Mouse (Mus musculus) lung, embryonic 16.5 days (tissue): ENCODE results near the gene Enthd1. TPM values are rescaled to one million over a fixed set of nuclear protein-coding genes. Genes with fewer than 3 reads are reported as not detected.

Experiments
- ATAC-seq: fragments of 200-750 bp; cut with Nextera tagmentation; 2 replicates; pipeline ENCODE4 v1.8.0; 2017; ENCODE audit warnings: low read depth, mild to moderate bottlenecking, moderate library complexity
- H3K27ac ChIP-seq: fragments of 300-500 bp; sonication (generic); 2 replicates; pipeline ENCODE4 v1.5.1; 2014; ENCODE audit warnings: mild to moderate bottlenecking, control low read depth, low read length
- H3K27me3 ChIP-seq: fragments of 300-500 bp; sonication (generic); 2 replicates; pipeline ENCODE4 v1.6.1; 2014; ENCODE audit warnings: low read depth, low read length, mixed read lengths; ENCODE audit not compliant: control insufficient read depth, insufficient read depth
- H3K36me3 ChIP-seq: fragments of 300-500 bp; sonication (generic); 2 replicates; pipeline ENCODE4 v1.6.1; 2014; ENCODE audit warnings: low read length; ENCODE audit not compliant: control insufficient read depth, insufficient read depth
- H3K4me1 ChIP-seq: fragments of 300-500 bp; sonication (generic); replicated peaks from 2 replicates; pipeline ENCODE4 v1.6.1; 2014; ENCODE audit warnings: low read length, mixed read lengths; ENCODE audit not compliant: control insufficient read depth, insufficient read depth
- H3K4me2 ChIP-seq: fragments of 300-500 bp; sonication (generic); 2 replicates; pipeline ENCODE4 v1.6.1; 2014; ENCODE audit warnings: low read depth, low read length, control low read depth
- H3K4me3 ChIP-seq: fragments of 300-500 bp; sonication (generic); 2 replicates; pipeline ENCODE4 v1.5.1; 2014; ENCODE audit warnings: mild to moderate bottlenecking, low read length, control low read depth
- H3K9ac ChIP-seq: fragments of 300-500 bp; sonication (generic); 2 replicates; pipeline ENCODE4 v1.6.1; 2014; ENCODE audit warnings: low read length, control low read depth
- H3K9me3 ChIP-seq: fragments of 300-500 bp; sonication (generic); 2 replicates; pipeline ENCODE4 v1.6.1; 2016; ENCODE audit warnings: low read length; ENCODE audit not compliant: control insufficient read depth
- WGBS: fragments of 180-500 bp; shearing (Covaris S2); extraction: QIAGEN DNeasy Blood & Tissue Kit; methylation state at CpG from one replicate; pipeline ENCODE4 v1.1.7; 2014; 5-methylcytosine and 5-hydroxymethylcytosine counted together
- polyA plus RNA-seq: library from polyadenylated mRNA; unstranded; fragments of >200 nt; fragmentation: Nextera tagmentation; extraction: Ambion mirVana; gene quantifications from 2 replicates; pipeline ENCODE4 v1.2.1, GENCODE M21; 2015

Gene Enthd1
- polyA plus RNA-seq, 1 experiment from 2014 or later = not detected

- ATAC-seq = no peak
- H3K4me2 ChIP-seq = no peak overlapping the region
- no peak overlapping the region for H3K9ac ChIP-seq
- no peak overlapping the region for H3K27ac ChIP-seq
- H3K36me3 ChIP-seq = no peaks in the 10 kb centered on the region
- H3K9me3 ChIP-seq = no peaks in the 10 kb centered on the region
- H3K27me3 ChIP-seq = no peaks in the 10 kb centered on the region; the same call in 1 of the 2 replicates
- H3K4me3 ChIP-seq = no peak overlapping the region
- H3K4me1 ChIP-seq = no peaks in the 10 kb centered on the region
- WGBS = 66% methylated on average over 4 of the region's 4 CpGs
Observed at GRCm38 (mm10) chr15:80557745-80558144, 7.2 kb downstream of the Enthd1 start.

GRCm38 (mm10) chr15:80556021-80556420, 8.9 kb downstream of the Enthd1 start:
- ATAC-seq = no peak
- Histone ChIP-seq H3K27me3 (no peaks in the 10 kb centered on the region; the same call in 1 of the 2 replicates), H3K36me3 (no peaks in the 10 kb centered on the region), H3K9ac (no peak overlapping the region), H3K4me3 (no peak overlapping the region), H3K4me2 (no peak overlapping the region), H3K4me1 (no peaks in the 10 kb centered on the region), H3K27ac (no peak overlapping the region), H3K9me3 (no peaks in the 10 kb centered on the region)
- WGBS = 51% methylated on average over 2 of the region's 2 CpGs

DNA sequence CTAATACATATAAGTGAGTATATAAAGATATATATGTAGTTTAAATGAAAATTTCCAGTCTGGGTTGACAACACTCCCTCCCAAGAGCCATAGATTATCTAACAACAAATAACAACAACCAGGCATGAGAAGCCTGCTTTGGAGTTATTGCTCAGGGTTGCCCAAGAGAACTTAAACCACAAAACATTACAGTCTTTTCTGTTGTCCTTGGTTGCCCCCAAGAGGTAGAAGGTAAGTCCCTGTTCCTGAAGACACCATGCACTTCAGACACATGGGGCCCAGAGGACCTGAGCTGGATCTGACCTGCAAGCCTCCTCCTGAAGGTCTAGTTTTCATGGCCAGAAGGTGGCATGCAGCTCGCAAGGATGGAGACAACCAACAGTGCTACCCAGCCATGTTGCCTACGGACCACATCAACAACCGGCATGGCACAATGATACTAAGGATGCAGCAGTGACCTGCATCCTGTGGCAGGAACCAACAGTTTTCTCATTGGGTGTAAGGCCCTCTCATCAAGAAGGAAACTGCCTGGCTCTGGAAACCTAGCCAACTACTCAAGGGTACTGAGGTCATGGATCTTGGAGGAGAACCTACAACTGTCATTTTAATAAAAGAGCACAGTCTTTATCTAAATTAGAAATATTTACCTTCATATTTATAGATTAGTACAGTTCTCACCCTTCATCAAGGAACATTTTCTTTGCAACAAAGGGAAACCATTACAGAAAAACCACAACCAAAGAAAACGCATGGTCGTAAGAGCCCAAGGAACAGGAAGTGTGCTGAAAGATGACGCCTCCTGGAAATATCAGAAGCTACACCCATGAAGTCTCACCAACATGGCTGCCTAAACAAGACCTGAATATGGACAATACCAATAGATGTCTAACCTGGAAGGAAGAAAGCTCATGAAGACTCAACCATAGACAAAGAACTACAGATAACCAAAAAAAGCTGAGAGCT, 9.8 kb downstream of the Enthd1 start:
- Histone ChIP-seq H3K9me3 (no peaks in the 10 kb centered on the region), H3K36me3 (no peaks in the 10 kb centered on the region), H3K9ac (no peak overlapping the region), H3K27me3 (no peaks in the 10 kb centered on the region; the same call in 1 of the 2 replicates), H3K4me3 (no peak overlapping the region), H3K4me1 (no peaks in the 10 kb centered on the region), H3K27ac (no peak overlapping the region), H3K4me2 (no peak overlapping the region)
- ATAC-seq = no peak
- 90% methylated on average over 6 of the region's 6 CpGs for WGBS

DNA sequence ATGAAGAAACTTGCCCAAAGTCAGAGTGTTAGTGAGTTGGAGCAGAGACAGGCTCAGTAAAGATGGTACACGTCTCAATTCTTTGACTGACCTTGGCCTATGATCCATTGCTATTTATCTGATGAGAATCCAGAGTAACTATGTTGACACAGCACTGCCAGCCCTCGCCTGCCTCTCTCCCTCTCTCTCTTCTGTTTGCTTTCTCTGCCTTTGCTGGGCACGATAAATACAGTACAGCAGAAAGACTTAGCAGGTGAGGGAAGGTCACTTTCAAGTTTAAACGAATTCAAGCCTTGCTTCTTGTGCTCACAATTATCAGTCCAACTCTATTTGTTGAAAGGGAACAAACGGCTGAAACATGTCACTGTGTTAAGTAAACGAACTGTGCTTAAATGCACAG, 19.5 kb downstream of the Enthd1 start:
- Histone ChIP-seq H3K9me3 (no peaks in the 10 kb centered on the region), H3K36me3 (no peaks in the 10 kb centered on the region), H3K27me3 (no peaks in the 10 kb centered on the region), H3K9ac (no peak overlapping the region), H3K4me1 (no peaks in the 10 kb centered on the region), H3K4me2 (no peak overlapping the region), H3K27ac (no peak overlapping the region), H3K4me3 (no peak overlapping the region)
- no peak for ATAC-seq
- WGBS = 29% methylated on average over 6 of the region's 6 CpGs

- no peak for ATAC-seq
- H3K4me3 ChIP-seq = no peak overlapping the region
- no peaks in the 10 kb centered on the region for H3K36me3 ChIP-seq
- H3K27ac ChIP-seq = no peak overlapping the region
- H3K4me2 ChIP-seq = no peak overlapping the region
- H3K9ac ChIP-seq = no peak overlapping the region
- no peaks in the 10 kb centered on the region for H3K9me3 ChIP-seq
- 45% methylated on average over 3 of the region's 3 CpGs for WGBS
- no peaks in the 10 kb centered on the region for H3K4me1 ChIP-seq
- no peaks in the 10 kb centered on the region for H3K27me3 ChIP-seq
Observed at GRCm38 (mm10) chr15:80544115-80544514, 20.8 kb downstream of the Enthd1 start.

- H3K27ac ChIP-seq = no peak overlapping the region
- ATAC-seq = no peak
Observed at GRCm38 (mm10) chr15:80538671-80539340, 26.1 kb downstream of the Enthd1 start.

DNA sequence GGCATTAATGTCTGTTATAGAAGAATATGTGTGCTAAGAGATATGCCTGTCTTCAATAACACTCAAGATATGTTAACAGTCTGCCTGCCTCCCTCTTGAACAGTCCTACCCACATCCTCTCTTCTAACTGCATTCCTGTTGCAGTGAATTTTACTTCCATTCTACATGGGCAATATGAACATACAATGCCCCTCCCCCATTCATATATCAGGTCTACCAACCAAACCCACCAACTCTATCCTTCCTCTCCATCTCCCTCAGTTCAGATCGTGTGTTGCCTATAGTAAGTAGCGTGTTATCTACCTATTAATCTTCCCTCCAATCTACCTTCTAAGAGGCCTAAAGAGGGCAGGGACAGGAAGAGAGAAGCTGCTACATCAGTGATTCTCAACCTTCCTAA, 26.9 kb downstream of the Enthd1 start:
- Histone ChIP-seq H3K27me3 (no peaks in the 10 kb centered on the region), H3K9me3 (no peaks in the 10 kb centered on the region), H3K36me3 (no peaks in the 10 kb centered on the region), H3K4me3 (no peak overlapping the region), H3K4me2 (no peak overlapping the region), H3K4me1 (no peaks in the 10 kb centered on the region), H3K27ac (no peak overlapping the region), H3K9ac (no peak overlapping the region)
- no peak for ATAC-seq
- WGBS = 75% methylated on average over 2 of the region's 2 CpGs

More at GRCm38 (mm10) chr15:80538671-80539340, 26.1 kb downstream of the Enthd1 start:
- Histone ChIP-seq H3K4me3 (no peak overlapping the region), H3K4me2 (no peak overlapping the region), H3K4me1 (no peaks in the 10 kb centered on the region), H3K9me3 (no peaks in the 10 kb centered on the region), H3K36me3 (no peaks in the 10 kb centered on the region), H3K9ac (no peak overlapping the region), H3K27me3 (no peaks in the 10 kb centered on the region)
- 68% methylated on average over 7 of the region's 7 CpGs for WGBS

DNA sequence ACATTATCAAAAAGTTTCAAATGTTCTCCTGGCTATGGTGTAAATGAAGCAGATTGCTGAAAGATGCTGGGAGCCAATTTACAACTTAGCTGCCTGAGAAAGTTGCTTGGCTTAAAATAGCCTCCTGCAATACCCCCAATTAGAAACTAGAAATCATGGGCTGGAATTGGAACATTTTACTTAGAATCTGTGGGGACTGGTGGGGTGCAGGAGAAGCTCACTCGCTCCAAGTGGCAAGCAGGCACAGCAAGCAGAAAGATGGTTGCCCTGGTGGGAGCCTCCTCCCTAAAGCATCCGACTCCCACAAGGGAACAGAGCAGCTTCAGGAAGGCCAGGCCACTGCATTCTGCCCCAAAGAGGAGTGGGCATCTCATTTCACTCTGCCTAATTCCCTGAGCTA, 28.9 kb downstream of the Enthd1 start:
- no peaks in the 10 kb centered on the region for H3K9me3 ChIP-seq
- H3K4me1 ChIP-seq = no peaks in the 10 kb centered on the region
- no peaks in the 10 kb centered on the region for H3K36me3 ChIP-seq
- no peak for ATAC-seq
- WGBS = 76% methylated on average over 2 of the region's 2 CpGs
- no peak overlapping the region for H3K4me2 ChIP-seq
- no peak overlapping the region for H3K27ac ChIP-seq
- no peaks in the 10 kb centered on the region for H3K27me3 ChIP-seq
- no peak overlapping the region for H3K4me3 ChIP-seq
- no peak overlapping the region for H3K9ac ChIP-seq

- Histone ChIP-seq H3K27ac (no peak overlapping the region), H3K4me1 (no peaks in the 10 kb centered on the region), H3K36me3 (no peaks in the 10 kb centered on the region), H3K27me3 (no peaks in the 10 kb centered on the region), H3K9me3 (no peaks in the 10 kb centered on the region), H3K4me3 (no peak overlapping the region), H3K4me2 (no peak overlapping the region), H3K9ac (no peak overlapping the region)
- ATAC-seq = no peak
- WGBS = 58% methylated on average over 6 of the region's 6 CpGs
Observed at GRCm38 (mm10) chr15:80533274-80533673, 31.7 kb downstream of the Enthd1 start.
